Mouse (Mus musculus): ENCODE measurements at regions not wholly inside any gene's neighbourhood (a gene's known extent, or its start where the extent isn't known, plus 50 kb on each side); places are given as distances from the start of the nearest gene placed in this dataset.

DNA sequence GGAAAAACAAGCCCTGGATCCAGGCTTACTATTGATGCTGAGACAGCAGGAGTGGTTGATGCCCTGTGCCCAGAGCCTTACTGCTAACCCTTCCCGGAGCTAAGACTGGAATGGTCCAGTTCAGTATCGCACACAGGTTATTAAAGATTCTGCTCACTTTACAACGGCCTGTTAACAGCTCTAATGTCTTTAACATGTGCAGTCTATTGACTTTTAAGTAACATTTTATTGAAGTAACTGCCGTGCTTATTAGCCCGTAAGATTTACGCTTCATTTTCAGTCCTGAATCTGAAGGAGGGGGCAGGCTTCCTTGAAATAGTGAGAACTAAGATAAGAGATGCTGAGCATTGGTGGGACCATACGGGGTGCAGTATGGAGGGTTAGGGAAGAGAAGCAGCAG lies 155.7 kb upstream of the Cep162 start:
- no peak overlapping the region for H3K9ac ChIP-seq (ENCODE audit: insufficient read depth, low read depth, low read length, poor library complexity, severe bottlenecking)
- no peak for DNase-seq (ENCODE audit: low read depth, low spot score)
- no peaks in the 10 kb centered on the region for H3K36me3 ChIP-seq (ENCODE audit: control insufficient read depth, insufficient read depth, low read length, poor library complexity, severe bottlenecking)
- no peaks in the 10 kb centered on the region for H3K4me1 ChIP-seq (ENCODE audit: control insufficient read depth in 2 of 2, insufficient read depth in 2 of 2, low read length in 2 of 2, poor library complexity in 1 of 2)
- in situ Hi-C loops (cut with MboI; ENCODE audit: low sequenced_read_pairs in 2 of 2, unreplicated experiment in 2 of 2), result no loop called here
- TF ChIP-seq HCFC1 (IDR thresholded peaks at IDR 0.05; ENCODE audit: borderline replicate concordance, insufficient read depth, low read length), result no peak
- TF ChIP-seq CHD2 (IDR thresholded peaks at IDR 0.05; ENCODE audit: low read depth, low read length), result no peak
- no peak for TF ChIP-seq MAFK (IDR thresholded peaks at IDR 0.05; ENCODE audit: insufficient read depth, low read depth, low read length)
- no peak for TF ChIP-seq ZNF384 (IDR thresholded peaks at IDR 0.05; ENCODE audit: low read depth, low read length)
- TF ChIP-seq ZC3H11A (IDR thresholded peaks at IDR 0.05; ENCODE audit: borderline replicate concordance, low read depth, low read length), result no peak
- H3K4me3 ChIP-seq (ENCODE audit: insufficient read depth in 1 of 2, low read depth in 1 of 2, low read length in 2 of 2, poor library complexity in 1 of 2, severe bottlenecking in 1 of 2), result no peak overlapping the region
- H3K27ac ChIP-seq (ENCODE audit: insufficient read depth, low read depth, low read length, poor library complexity, severe bottlenecking), result no peak overlapping the region
- H3K9me3 ChIP-seq (ENCODE audit: control insufficient read depth, insufficient read depth, low read depth, low read length), result no peaks in the 10 kb centered on the region

DNA sequence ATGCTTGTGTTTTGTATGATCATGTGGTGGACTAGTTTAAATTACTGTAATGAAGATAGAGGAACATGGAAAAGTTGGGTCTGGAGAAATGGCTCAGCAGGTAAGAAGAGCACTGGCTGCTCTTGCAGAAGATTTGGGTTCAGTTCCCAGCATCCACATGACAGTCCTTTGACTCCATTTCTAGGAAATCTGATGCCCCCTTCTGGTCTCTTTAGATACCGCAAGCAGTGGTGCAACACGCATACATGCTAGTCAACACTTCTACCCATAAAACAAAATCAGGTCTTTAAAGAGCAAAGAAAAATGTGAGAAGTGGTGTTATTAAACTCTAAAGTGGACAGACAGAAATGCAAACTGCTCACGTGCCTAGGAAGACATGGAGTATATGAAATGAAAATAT lies 154.4 kb upstream of the Cep162 start:
- H3K36me3 ChIP-seq (ENCODE audit: control insufficient read depth, insufficient read depth, low read length, poor library complexity, severe bottlenecking), result no peaks in the 10 kb centered on the region
- H3K4me3 ChIP-seq (ENCODE audit: insufficient read depth in 1 of 2, low read depth in 1 of 2, low read length in 2 of 2, poor library complexity in 1 of 2, severe bottlenecking in 1 of 2), result no peak overlapping the region
- no peak overlapping the region for H3K9ac ChIP-seq (ENCODE audit: insufficient read depth, low read depth, low read length, poor library complexity, severe bottlenecking)
- in situ Hi-C loops (cut with MboI; ENCODE audit: low sequenced_read_pairs in 2 of 2, unreplicated experiment in 2 of 2), result no loop called here
- DNase-seq (ENCODE audit: low read depth, low spot score), result no peak
- TF ChIP-seq MAFK (IDR thresholded peaks at IDR 0.05; ENCODE audit: insufficient read depth, low read depth, low read length), result no peak
- TF ChIP-seq ZC3H11A (IDR thresholded peaks at IDR 0.05; ENCODE audit: borderline replicate concordance, low read depth, low read length), result no peak
- TF ChIP-seq CHD2 (IDR thresholded peaks at IDR 0.05; ENCODE audit: low read depth, low read length), result no peak
- no peak for TF ChIP-seq HCFC1 (IDR thresholded peaks at IDR 0.05; ENCODE audit: borderline replicate concordance, insufficient read depth, low read length)
- no peak for TF ChIP-seq ZNF384 (IDR thresholded peaks at IDR 0.05; ENCODE audit: low read depth, low read length)
- H3K4me1 ChIP-seq (ENCODE audit: control insufficient read depth in 2 of 2, insufficient read depth in 2 of 2, low read length in 2 of 2, poor library complexity in 1 of 2), result no peaks in the 10 kb centered on the region
- H3K9me3 ChIP-seq (ENCODE audit: control insufficient read depth, insufficient read depth, low read depth, low read length), result no peaks in the 10 kb centered on the region
- H3K27ac ChIP-seq (ENCODE audit: insufficient read depth, low read depth, low read length, poor library complexity, severe bottlenecking), result no peak overlapping the region

DNA sequence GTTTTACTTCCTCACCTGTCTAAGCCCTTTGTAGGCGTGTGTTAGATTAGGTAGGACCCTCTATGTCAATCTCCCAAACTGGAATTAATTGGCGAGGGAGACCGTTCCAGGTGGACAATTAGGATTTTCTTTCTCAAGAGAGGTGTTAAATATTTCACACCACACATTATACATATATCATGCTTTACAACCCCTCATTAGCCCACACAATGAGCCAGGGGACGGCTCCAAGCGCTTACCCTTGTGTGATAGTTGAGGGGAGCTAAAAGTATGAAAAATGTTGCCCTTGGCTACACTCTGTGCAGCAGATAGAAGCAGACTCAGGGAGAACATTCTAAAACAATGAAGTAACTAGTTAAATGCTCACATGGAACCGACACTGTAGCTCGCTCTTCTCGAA lies 153.5 kb upstream of the Cep162 start:
- in situ Hi-C loops (cut with MboI; ENCODE audit: low sequenced_read_pairs in 2 of 2, unreplicated experiment in 2 of 2), result no loop called here
- Histone ChIP-seq H3K4me1 (ENCODE audit: control insufficient read depth in 2 of 2, insufficient read depth in 2 of 2, low read length in 2 of 2, poor library complexity in 1 of 2) (no peaks in the 10 kb centered on the region), H3K4me3 (ENCODE audit: insufficient read depth in 1 of 2, low read depth in 1 of 2, low read length in 2 of 2, poor library complexity in 1 of 2, severe bottlenecking in 1 of 2) (no peak overlapping the region), H3K9ac (ENCODE audit: insufficient read depth, low read depth, low read length, poor library complexity, severe bottlenecking) (no peak overlapping the region), H3K9me3 (ENCODE audit: control insufficient read depth, insufficient read depth, low read depth, low read length) (no peaks in the 10 kb centered on the region), H3K27ac (ENCODE audit: insufficient read depth, low read depth, low read length, poor library complexity, severe bottlenecking) (no peak overlapping the region), H3K36me3 (ENCODE audit: control insufficient read depth, insufficient read depth, low read length, poor library complexity, severe bottlenecking) (no peaks in the 10 kb centered on the region)
- DNase-seq (ENCODE audit: low read depth, low spot score), result no peak
- TF ChIP-seq CHD2 (IDR thresholded peaks at IDR 0.05; ENCODE audit: low read depth, low read length) (no peak), ZC3H11A (IDR thresholded peaks at IDR 0.05; ENCODE audit: borderline replicate concordance, low read depth, low read length) (no peak), ZNF384 (IDR thresholded peaks at IDR 0.05; ENCODE audit: low read depth, low read length) (no peak), HCFC1 (IDR thresholded peaks at IDR 0.05; ENCODE audit: borderline replicate concordance, insufficient read depth, low read length) (no peak), MAFK (IDR thresholded peaks at IDR 0.05; ENCODE audit: insufficient read depth, low read depth, low read length) (no peak)

DNA sequence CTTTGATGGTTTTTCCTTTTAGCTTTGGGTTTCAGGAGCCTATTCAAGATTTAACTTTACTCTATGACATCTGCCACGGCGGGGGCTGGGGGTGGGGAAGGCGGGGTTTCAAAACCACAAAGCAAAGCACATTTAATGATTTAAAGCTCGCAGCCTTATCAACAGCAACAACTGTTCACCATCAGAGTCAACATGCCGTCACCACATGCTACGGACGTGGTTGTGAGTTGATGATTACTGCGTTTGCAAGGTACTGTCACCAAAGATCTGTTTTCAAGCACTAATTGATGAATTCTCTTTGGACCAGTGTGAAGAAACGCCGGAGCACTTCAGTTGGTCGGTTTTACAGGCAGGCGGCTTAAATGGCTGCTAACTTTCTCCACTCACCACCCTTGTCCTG lies 151.1 kb upstream of the Cep162 start:
- Histone ChIP-seq H3K36me3 (ENCODE audit: control insufficient read depth, insufficient read depth, low read length, poor library complexity, severe bottlenecking) (no peaks in the 10 kb centered on the region), H3K9ac (ENCODE audit: insufficient read depth, low read depth, low read length, poor library complexity, severe bottlenecking) (no peak overlapping the region), H3K9me3 (ENCODE audit: control insufficient read depth, insufficient read depth, low read depth, low read length) (no peaks in the 10 kb centered on the region), H3K27ac (ENCODE audit: insufficient read depth, low read depth, low read length, poor library complexity, severe bottlenecking) (no peak overlapping the region), H3K4me3 (ENCODE audit: insufficient read depth in 1 of 2, low read depth in 1 of 2, low read length in 2 of 2, poor library complexity in 1 of 2, severe bottlenecking in 1 of 2) (no peak overlapping the region), H3K4me1 (ENCODE audit: control insufficient read depth in 2 of 2, insufficient read depth in 2 of 2, low read length in 2 of 2, poor library complexity in 1 of 2) (no peaks in the 10 kb centered on the region)
- DNase-seq (ENCODE audit: low read depth, low spot score), result no peak
- in situ Hi-C loops (cut with MboI; ENCODE audit: low sequenced_read_pairs in 2 of 2, unreplicated experiment in 2 of 2), result no loop called here
- no peak for TF ChIP-seq ZNF384 (IDR thresholded peaks at IDR 0.05; ENCODE audit: low read depth, low read length)
- no peak for TF ChIP-seq HCFC1 (IDR thresholded peaks at IDR 0.05; ENCODE audit: borderline replicate concordance, insufficient read depth, low read length)
- no peak for TF ChIP-seq ZC3H11A (IDR thresholded peaks at IDR 0.05; ENCODE audit: borderline replicate concordance, low read depth, low read length)
- no peak for TF ChIP-seq MAFK (IDR thresholded peaks at IDR 0.05; ENCODE audit: insufficient read depth, low read depth, low read length)
- no peak for TF ChIP-seq CHD2 (IDR thresholded peaks at IDR 0.05; ENCODE audit: low read depth, low read length)

DNA sequence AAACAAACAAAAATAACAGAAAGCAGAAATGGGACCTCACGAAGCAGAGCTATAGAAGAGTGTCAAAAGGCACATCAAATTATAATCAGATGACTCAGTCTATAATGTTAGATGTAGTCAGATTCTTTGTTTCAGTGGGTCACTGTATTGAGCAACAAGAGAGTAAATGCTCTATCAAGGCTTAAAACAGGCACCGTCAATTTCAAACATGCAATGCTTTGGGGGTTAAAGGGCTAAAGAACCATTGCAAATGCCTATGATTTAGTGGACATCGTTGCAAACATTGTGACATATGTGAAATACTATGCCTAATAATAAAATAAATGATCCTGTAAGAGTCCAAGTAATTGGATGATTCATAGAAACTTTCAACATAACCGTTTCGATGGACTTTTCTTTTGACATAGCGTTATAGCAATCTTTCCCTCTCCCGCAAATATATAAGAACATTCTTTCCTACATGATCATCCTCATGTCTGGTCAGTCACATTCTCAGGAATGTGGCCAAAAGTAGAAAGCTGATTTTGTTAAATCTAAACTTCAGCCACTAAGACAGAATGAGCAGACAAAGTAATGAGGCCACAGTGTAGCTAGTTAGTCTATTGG lies 149.9 kb upstream of the Cep162 start:
- H3K36me3 ChIP-seq (ENCODE audit: control insufficient read depth, insufficient read depth, low read length, poor library complexity, severe bottlenecking), result no peaks in the 10 kb centered on the region
- no peaks in the 10 kb centered on the region for H3K4me1 ChIP-seq (ENCODE audit: control insufficient read depth in 2 of 2, insufficient read depth in 2 of 2, low read length in 2 of 2, poor library complexity in 1 of 2)
- in situ Hi-C loops (cut with MboI; ENCODE audit: low sequenced_read_pairs in 2 of 2, unreplicated experiment in 2 of 2), result no loop called here
- no peak overlapping the region for H3K4me3 ChIP-seq (ENCODE audit: insufficient read depth in 1 of 2, low read depth in 1 of 2, low read length in 2 of 2, poor library complexity in 1 of 2, severe bottlenecking in 1 of 2)
- H3K27ac ChIP-seq (ENCODE audit: insufficient read depth, low read depth, low read length, poor library complexity, severe bottlenecking), result no peak overlapping the region
- no peak for DNase-seq (ENCODE audit: low read depth, low spot score)
- no peak overlapping the region for H3K9ac ChIP-seq (ENCODE audit: insufficient read depth, low read depth, low read length, poor library complexity, severe bottlenecking)
- no peaks in the 10 kb centered on the region for H3K9me3 ChIP-seq (ENCODE audit: control insufficient read depth, insufficient read depth, low read depth, low read length)
- TF ChIP-seq ZNF384 (IDR thresholded peaks at IDR 0.05; ENCODE audit: low read depth, low read length) (no peak), CHD2 (IDR thresholded peaks at IDR 0.05; ENCODE audit: low read depth, low read length) (no peak), MAFK (IDR thresholded peaks at IDR 0.05; ENCODE audit: insufficient read depth, low read depth, low read length) (no peak), ZC3H11A (IDR thresholded peaks at IDR 0.05; ENCODE audit: borderline replicate concordance, low read depth, low read length) (no peak), HCFC1 (IDR thresholded peaks at IDR 0.05; ENCODE audit: borderline replicate concordance, insufficient read depth, low read length) (no peak)
